Mouse (Mus musculus): ENCODE results near the gene Syncrip.
"Not testable (repeated sequence)": the region's sequence is repeated elsewhere in the genome, so short reads cannot be mapped to it uniquely, and the experiment has no call there.

Syncrip gene

DNA sequence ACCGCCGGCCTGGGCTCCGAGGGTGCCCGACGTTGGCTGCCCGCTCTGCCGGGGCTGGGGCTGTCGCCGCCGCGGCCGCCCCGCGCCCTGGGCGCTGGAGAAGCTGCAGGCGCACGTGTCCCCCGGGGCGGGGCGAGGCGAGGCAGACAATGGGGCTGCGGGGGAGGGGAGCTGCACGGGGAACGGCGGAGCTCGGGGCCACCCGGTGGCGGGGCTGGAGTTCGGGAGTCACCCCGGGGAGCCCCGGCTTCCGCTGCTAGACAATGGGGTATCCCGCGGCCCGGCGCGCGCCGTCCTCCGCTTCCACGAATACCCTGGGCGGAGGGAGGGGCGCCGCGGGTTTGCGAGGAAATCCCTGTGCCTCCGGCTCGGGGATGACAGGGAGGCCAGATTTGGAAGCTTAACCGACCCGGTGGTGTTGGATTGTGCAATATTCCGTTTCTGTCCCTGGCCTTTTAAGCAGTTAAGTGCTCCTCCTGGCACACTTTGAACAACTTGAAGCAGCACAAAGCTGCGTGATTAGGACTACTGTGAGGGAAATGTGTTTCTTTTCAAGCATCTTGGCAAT, 539 bp upstream of the Syncrip start:
- no peak for DNase-seq (ENCODE audit: low spot score)

DNA sequence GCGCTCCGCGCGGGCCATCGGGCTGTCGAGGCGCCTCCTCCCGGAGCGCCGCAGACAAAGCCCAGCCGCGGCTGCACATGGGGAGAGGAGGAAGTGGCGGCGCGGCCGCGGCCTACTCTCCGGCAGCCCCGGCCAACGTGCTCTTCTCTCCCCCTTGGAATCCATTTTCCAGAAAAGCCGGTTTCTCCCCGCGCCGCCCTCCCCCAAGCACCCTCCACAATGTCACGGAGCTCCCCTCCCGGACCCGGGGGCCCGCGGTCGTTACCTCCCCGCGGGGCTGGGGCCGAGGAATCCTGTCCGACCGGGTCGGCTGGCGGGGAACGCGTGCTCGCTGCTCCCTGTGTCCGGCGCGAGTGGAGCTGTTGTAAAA, 598 bp downstream of the Syncrip start:
- peak; percentile 74 for DNase-seq (ENCODE audit: low spot score)

DNA sequence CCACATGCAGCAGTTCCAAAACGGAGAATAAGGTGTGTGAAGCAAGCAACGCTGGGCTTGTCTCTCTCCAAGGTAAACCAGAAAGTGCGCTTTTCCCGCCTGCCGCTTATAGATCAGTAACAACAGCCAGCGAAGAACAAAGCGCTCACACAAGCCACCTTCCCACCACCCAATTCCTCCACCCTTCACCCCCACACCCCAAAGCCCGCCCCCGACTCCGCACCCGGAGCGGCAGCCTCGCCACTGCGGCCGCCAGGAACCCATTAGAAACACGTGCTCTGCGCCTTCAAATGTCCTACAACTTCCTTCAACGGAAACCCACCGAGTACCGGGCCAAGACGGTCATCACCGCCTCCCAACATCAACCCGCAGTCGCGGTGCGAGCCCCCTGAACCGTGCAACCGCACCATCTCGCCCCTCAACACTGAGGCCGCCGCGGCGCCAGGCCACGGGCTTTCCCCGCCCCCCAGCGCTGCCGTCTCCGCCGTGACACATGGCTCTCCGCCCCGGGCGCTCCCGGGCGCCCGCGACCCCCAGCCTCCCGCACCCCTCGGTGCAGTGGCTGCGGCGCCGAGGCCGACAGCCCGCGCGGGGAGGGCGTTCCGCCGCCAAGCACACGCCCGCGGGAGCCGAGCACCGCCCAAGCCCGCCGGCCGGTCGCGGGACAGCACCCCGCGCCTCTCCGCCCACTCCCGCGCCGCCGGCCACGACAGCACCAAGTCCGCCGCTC, 1.1 kb downstream of the Syncrip start:
- peak; percentile 53 for DNase-seq (ENCODE audit: low spot score)

DNA sequence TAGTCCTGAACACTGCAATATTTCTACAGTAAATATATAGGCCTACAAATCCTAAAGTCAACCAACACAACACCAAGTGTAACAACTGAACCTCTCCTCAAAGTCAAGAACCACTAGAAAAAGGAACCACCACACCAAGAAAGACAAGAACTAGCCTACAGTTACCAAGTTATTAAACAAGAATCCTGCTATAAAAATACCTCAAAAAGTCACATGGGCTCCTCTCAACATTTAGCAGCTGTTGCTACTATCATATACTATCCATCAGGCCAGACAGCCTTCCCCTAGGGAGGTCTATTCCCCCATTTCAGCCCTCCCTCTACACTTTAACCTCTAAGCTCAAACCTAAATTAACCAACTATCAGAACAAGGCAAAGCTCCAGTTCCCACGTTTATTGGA, 2.3 kb downstream of the Syncrip start:
- DNase-seq (ENCODE audit: low spot score): no peak

DNA sequence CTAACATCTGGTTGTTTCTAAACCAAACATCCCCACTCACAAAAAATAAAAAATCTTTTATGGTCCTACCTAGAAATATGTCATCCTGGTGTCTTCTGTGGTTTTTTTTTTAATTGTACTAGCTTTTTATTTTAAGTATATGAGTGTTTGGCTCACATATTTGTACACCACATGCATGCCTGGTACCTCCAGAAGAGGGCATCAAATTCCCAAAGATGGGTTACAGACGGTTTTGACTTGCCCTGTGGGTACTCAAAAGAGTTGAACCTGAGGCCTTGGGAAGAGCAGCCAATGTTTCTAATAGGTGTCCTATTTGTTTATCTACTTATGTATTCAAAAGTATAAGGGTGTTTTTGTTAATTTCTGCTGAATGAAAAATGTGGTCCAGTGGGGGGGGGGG, 6.2 kb downstream of the Syncrip start:
- DNase-seq (ENCODE audit: low spot score): no peak

DNA sequence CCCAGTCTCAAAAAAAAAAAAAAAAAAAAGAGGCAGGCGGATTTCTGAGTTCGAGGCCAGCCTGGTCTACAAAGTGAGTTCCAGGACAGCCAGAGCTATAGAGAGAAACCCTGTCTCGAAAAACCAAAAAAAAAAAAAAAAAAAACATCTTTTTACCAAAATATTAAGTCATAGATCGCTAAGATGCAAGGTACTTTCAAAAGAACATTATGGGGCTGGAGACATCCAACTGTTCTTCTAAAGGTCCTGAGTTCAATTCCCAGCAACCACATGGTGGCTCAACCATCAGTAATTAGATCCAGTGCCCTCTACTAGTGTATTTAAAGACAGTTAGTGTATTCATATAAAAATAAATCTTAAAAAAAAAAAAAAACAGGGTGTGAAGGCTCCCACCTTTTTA, 21.4 kb downstream of the Syncrip start:
- not testable (repeated sequence) for DNase-seq (ENCODE audit: low spot score)

DNA sequence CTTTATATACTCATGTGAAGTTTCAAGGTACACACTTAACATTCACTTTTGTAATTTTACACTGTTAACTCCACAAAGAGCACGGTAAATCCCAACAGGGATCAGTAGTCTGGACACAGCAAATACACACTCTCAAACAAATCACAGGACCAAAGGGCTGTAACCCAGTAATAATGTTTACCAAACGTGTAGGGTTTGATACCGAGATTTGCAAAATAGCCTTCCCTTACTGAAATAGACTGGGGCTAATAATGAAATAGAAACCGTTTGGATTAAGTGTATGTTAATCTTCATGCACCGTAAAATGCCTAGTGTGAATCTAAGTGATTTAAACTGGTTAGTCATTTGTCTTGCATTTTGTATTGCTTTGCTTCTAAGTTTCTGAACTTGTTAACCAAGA, 42.4 kb downstream of the Syncrip start:
- DNase-seq (ENCODE audit: low spot score): no peak

DNA sequence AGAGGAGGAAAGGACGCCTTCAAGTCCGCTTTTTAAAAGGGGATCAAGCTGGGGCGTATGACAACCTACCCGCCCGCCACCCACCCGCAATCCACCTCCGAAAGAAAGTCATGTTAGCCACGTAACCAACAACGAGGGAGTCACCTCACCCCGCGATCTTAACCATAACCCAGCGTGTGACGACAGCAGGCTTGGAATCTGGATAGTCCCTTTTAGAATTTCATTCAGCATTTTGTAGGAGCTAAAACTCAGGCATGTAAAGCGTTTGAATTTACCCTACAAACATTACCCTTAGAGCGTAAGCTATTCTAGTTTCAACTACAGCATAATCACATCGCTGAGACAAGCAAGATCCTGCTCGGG, 43.2 kb downstream of the Syncrip start:
- no peak for DNase-seq (ENCODE audit: low spot score)

DNA sequence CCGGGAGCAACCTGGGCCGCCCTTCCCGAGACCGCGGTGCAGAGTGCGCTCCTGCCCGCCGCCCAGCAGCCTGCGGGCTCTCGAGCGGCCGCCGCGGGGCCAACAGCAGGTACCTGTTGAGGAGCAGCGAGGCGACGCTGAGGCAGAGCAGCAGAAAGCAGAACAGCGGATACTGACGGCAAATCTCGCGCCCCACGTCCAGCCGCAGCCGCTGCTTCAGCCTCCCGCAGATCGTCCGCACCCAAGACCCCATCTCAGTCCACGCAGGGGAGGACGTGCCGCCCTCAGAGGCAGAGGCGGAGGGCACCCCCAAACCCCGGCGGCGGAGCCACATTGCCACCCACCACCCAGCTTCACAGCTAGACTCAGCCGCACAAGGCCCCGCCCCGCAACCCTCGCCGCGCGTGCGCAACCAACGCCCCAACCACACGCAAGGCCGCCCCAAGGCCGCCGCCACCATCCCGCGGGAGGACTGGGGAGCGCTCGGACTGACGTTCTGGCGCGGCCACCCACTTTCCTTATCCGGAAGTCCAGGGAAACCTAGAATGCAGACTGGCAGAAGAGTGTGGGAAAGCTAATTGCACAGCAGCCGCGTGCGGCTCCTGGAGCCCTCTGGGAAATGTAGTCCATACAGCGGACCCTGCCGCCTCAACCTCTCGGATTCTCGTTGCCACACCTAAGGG, 43.7 kb downstream of the Syncrip start, which contains the start of gene Snx14:
TSS of gene Snx14 (minus strand) at position 404 of the 683 bp plus-strand sequence.
- peak; percentile 96 for DNase-seq (ENCODE audit: low spot score)

DNA sequence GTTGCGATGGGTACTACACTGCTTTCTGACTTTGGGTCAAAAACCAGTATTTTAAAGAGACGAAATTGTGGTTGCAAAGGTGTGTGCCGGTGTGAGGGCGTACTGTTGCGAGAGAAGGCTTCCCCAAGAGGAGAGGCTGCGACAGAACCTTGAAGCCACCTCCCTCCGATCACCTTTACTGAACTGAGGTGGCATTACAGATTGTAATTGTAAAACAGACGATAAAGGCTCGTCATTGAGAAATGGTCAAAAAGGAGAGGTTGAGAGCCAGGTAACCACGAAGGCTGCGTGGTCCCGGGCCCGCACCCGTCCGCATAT, 44.2 kb downstream of the Syncrip start:
- no peak for DNase-seq (ENCODE audit: low spot score)

DNA sequence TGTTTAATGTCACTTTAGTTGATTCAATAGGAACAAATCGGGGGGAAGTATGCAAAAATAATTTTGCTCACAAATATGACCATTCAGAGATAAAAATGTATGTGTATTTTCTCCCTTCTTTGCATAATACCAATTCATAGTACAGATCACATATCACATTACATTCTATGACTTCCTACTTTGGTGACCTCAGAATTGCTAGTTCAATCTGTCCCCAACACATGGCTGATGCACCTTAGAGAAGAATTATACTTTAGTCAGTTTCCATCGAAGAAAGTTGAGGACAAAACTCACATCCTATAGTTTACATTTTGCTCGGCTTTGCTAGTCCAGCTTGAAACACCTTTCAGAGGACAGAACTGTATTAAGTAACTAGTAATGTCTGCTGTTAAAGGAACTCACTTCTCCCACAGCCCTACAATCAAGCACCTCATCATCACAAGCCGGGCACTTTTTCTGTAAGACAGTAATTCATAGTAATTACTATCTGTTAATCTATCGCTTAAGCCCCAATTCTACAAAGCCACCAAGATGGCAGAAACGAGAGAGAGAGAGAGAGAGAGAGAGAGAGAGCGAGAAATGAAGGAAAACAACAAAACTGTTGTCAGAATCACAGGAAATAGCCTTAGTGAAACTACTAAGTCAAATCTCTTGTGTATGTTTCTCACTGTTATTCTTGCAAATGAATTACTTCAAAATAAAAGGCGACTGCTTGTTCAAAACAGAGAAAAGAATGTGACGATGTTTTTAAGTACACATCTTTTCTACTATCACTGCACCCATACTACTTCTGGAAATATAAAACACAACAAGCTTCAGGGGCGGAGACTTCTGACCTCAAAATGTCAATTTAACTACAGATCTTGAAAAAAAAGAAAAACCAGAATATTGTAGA, 44.8 kb downstream of the Syncrip start:
- DNase-seq (ENCODE audit: low spot score): no peak

DNA sequence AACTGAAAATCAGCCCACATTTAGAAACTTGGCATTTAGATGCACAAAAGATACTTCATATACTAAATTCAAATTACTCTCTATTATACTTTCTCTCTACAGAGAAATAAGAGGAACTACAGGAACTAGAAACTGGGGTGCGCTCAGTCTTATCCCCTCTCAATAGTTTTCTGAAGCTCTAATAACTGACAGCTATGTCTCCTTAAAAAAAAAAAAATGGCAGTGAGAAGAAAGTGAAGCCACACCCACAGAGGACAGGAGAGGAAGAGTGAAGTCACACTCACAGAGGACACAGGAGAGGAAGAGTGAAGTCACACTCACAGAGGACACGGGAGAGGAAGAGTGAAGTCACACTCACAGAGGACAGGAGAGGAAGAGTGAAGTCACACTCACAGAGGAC, 58.0 kb downstream of the Syncrip start:
- DNase-seq (ENCODE audit: low spot score): no peak

DNA sequence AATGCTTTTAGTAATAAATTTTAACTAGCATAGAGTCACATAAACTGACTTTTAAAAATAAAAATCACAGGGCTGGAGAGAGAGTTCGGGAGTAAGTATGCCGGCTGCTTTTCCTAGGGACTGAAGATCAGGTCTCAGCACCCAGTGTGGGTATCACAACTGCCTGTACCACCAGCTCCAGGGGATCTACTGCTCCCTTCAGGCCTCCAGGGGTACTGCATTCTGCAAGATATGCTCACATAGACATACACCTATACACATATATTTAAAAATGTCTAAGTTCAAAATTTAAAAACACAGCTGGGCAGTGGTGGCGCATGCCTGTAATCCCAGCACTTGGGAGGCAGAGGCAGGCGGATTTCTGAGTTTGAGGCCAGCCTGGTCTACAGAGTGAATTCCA, 59.9 kb downstream of the Syncrip start:
- no peak for DNase-seq (ENCODE audit: low spot score)

DNA sequence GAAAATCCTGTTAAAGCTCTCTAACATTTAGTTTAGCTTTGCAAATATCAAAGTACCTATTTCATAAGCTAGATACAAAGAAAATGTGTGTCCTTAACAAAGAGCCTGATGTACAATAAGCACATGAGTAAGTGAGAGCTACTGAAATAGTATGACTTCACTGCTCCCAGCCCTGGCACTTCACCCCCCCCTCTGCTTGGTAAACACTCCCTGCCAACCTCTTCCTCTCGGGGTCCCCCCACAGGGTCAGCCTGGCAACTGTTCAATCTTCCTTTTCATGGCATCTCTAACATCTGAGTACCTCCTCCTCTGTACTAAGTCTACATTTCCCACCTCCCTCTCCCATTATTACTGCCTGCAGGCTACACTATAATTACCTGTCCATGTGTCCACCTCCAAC, 65.6 kb downstream of the Syncrip start:
- no peak for DNase-seq (ENCODE audit: low spot score)

DNA sequence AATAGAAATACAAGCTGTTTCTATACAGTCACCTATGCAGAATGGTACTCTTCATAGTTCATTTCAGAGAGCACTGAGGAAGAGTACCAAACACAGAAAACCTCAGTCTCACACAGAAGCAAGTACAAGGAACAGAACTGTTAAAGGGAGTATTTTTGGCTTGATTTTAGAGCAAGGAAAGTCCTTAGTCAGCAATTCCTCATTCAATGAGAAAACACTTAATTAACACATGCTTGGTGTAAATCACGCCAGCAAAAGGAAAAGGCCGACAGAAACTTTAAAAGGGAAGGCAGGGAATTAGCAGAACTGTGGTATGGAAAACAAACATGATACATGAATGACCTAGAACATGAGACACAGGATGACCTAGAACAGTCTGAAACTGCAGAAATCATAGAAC, 72.4 kb downstream of the Syncrip start:
- no peak for DNase-seq (ENCODE audit: low spot score)

DNA sequence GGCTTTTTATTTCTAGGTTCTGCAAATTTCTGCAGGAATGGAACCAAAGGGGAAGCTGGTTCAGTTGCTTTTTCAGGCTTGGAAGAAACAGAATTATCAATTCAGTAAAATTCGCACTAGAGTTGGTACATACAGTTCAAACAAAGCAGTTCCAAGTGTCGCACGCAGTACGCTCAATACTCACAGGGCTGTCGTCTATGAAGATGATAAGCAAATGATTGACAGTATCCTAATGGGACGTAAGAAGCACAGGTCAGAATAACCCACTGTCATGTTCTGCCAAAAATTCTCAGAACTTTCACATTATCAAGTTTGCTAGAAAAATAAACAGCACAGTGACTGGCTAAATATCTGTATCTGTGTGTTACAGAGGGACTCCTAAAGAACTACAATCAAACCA, 77.9 kb downstream of the Syncrip start:
- no peak for DNase-seq (ENCODE audit: low spot score)

DNA sequence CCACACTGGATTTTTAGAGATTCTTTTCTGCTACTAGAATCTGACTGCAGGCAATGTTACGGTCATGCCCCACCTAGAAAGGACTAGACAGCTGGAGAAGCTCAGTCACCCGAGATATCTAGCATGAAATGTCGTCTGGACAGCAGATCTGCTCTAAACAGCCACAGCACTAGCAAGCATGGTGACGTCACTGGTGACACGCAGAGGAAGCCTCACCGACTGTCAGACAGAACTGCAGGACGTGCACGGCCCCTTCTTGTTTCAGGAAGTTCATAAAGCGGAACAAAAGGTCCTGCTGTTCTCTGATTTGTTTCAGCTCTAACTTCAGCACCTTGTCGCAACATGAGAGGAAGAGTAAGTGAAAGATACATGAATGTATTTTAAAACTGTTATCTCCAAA, 78.3 kb downstream of the Syncrip start:
- DNase-seq (ENCODE audit: low spot score): peak; percentile 6

DNA sequence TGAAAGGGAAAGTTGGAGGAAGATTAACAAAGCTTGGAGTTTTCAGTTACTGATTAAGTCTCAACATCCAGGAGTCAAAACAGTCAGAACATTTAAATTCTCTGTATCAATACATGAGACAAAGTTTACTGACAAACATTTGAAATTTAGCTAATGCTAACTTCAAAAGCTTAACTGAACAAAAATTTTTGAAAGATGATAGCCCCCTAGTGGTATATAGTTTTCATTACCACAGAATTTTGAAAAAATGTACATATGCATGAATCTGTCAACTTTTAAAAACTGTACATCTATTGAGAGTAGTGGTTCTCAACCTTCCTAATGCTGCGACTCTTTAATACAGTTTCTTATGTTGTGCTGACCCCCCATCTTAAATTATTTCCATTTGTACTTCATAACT, 83.9 kb downstream of the Syncrip start:
- no peak for DNase-seq (ENCODE audit: low spot score)
